Mouse (Mus musculus) midbrain, embryonic 13.5 days (tissue): ENCODE results near the gene Cmklr1. TPM values are rescaled to one million over a fixed set of nuclear protein-coding genes. Genes with fewer than 3 reads are reported as not detected.

Experiments used
- ATAC-seq: fragments of 200-750 bp; cut with Nextera tagmentation; 2 replicates; pipeline ENCODE4 v1.8.0; 2017; ENCODE audit warnings: mild to moderate bottlenecking, moderate TSS enrichment, moderate library complexity
- H3K27ac ChIP-seq: fragments of 300-500 bp; sonication (generic); 2 replicates; pipeline ENCODE4 v1.5.1; 2015; ENCODE audit warnings: inconsistent platforms, mild to moderate bottlenecking, moderate library complexity
- H3K27me3 ChIP-seq: fragments of 300-500 bp; sonication (generic); 2 replicates; pipeline ENCODE4 v1.6.1; 2015; ENCODE audit warnings: mild to moderate bottlenecking, inconsistent platforms
- H3K36me3 ChIP-seq: fragments of 300-500 bp; sonication (generic); 2 replicates; pipeline ENCODE4 v1.6.1; 2015; ENCODE audit warnings: mild to moderate bottlenecking, inconsistent platforms
- H3K4me1 ChIP-seq: fragments of 300-500 bp; sonication (generic); replicated peaks from 2 replicates; pipeline ENCODE4 v1.6.1; 2015; ENCODE audit warnings: inconsistent platforms
- H3K4me2 ChIP-seq: fragments of 300-500 bp; sonication (generic); replicated peaks from 2 replicates; pipeline ENCODE4 v1.6.1; 2015; ENCODE audit warnings: moderate library complexity, mild to moderate bottlenecking, inconsistent platforms
- H3K4me3 ChIP-seq: fragments of 300-500 bp; sonication (generic); replicated peaks from 2 replicates; pipeline ENCODE4 v1.5.1; 2015; ENCODE audit warnings: mild to moderate bottlenecking, inconsistent platforms
- H3K9ac ChIP-seq: fragments of 300-500 bp; sonication (generic); replicated peaks from 2 replicates; pipeline ENCODE4 v1.6.1; 2015; ENCODE audit warnings: mild to moderate bottlenecking, inconsistent platforms
- H3K9me3 ChIP-seq: fragments of 300-500 bp; sonication (generic); 2 replicates; pipeline ENCODE4 v1.6.1; 2016; ENCODE audit warnings: mild to moderate bottlenecking, inconsistent platforms
- WGBS: fragments of 180-500 bp; shearing (Covaris S2); methylation state at CpG from one replicate; pipeline ENCODE4 v1.1.7; 2015; 5-methylcytosine and 5-hydroxymethylcytosine counted together
- polyA plus RNA-seq: library from polyadenylated mRNA; unstranded; fragments of >200 nt; fragmentation: Nextera tagmentation; extraction: Ambion mirVana; gene quantifications from 2 replicates; pipeline ENCODE4 v1.2.1, GENCODE M21; 2015

Cmklr1 gene
- polyA plus RNA-seq, 1 experiment from 2014 or later: 2.5 TPM

DNA sequence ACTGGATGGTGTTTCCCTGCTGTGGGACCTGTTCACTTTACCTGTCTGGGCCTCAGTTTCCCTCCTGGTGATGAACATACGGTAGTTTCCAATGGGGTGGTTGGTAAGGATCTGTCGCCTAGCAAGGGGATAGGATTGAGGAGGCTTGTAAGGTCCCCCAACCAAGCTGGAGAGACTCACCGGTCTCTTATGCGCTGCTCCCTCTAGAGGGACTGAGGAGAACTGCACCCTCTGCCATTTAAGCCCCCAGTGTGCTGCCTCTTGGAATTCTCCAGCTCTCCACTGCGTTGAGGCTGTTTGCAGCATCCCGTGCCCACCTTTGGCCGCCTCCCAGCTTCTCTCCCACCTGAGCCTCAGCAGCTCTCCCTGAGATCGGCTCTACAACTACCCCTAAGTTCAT is 70.0 kb downstream of the Cmklr1 start:
- 56% methylated on average over 8 of the region's 8 CpGs for WGBS
- no peak overlapping the region for H3K27ac ChIP-seq
- ATAC-seq: peak; percentile 46; the same call in 1 of the 2 replicates

GRCm38 (mm10) chr5:113579128-113579527 is 71.1 kb downstream of the Cmklr1 start:
- no peak overlapping the region for H3K4me3 ChIP-seq
- H3K27me3 ChIP-seq: no peaks in the 10 kb centered on the region
- no peak overlapping the region for H3K9ac ChIP-seq
- H3K4me1 ChIP-seq: peaks cover 24% of the 10 kb centered on the region
- peak overlapping the region; percentile 5; the same call in 1 of the 2 replicates for H3K27ac ChIP-seq
- H3K9me3 ChIP-seq: no peaks in the 10 kb centered on the region
- no peak overlapping the region for H3K4me2 ChIP-seq
- WGBS: 79% methylated on average over 4 of the region's 4 CpGs
- no peaks in the 10 kb centered on the region for H3K36me3 ChIP-seq
- no peak for ATAC-seq

More for the DNA sequence above, 70.0 kb downstream of the Cmklr1 start:
- H3K9me3 ChIP-seq: no peaks in the 10 kb centered on the region
- H3K4me2 ChIP-seq: no peak overlapping the region
- H3K4me3 ChIP-seq: no peak overlapping the region
- no peaks in the 10 kb centered on the region for H3K27me3 ChIP-seq
- H3K9ac ChIP-seq: no peak overlapping the region
- no peaks in the 10 kb centered on the region for H3K36me3 ChIP-seq
- peaks cover 24% of the 10 kb centered on the region for H3K4me1 ChIP-seq

DNA sequence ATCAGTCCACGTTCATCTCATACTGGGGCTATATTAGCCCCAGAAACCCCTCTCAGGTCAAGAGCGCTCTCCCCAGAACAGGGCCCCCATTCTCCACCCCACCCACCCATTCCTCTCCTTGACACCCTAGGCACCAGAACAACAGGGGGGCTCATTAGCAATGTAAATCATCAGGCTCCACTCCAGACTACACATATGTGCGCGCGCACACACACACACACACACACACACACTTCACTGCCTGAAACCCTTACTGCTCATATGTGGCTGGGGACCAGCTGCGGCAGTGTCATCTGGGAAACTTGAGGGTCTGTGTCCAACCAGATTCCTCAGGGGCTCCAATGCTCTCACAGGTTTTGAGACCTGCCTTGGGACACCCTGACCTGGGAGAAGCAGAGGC is 71.8 kb downstream of the Cmklr1 start:
- H3K36me3 ChIP-seq: no peaks in the 10 kb centered on the region
- H3K9me3 ChIP-seq: no peaks in the 10 kb centered on the region
- H3K27me3 ChIP-seq: no peaks in the 10 kb centered on the region
- no peak overlapping the region for H3K4me2 ChIP-seq
- H3K27ac ChIP-seq: peak overlapping the region; percentile 5; the same call in 1 of the 2 replicates
- H3K4me1 ChIP-seq: peaks cover 24% of the 10 kb centered on the region
- no peak overlapping the region for H3K9ac ChIP-seq
- 81% methylated on average over 6 of the region's 6 CpGs for WGBS
- ATAC-seq: no peak
- H3K4me3 ChIP-seq: no peak overlapping the region

DNA sequence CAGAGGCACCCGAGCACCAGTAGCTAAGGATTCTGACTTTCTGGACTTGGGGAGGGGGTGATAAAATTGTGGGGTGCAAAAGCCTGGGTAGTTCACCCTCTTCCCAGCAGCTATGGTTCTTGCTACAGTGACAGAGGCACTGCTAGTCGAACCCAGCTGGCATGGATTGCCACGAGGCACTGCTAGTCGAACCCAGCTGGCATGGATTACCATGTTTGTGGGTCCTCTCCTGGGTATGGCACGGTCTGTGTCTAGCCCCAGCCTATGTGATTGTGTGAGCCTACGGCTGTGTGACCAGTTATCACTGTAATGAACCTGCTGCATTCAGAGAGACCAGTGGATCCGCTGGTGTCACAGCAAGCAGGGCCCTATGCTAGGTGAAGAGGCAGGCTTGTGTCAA is 72.7 kb downstream of the Cmklr1 start:
- Histone ChIP-seq H3K27me3 (no peaks in the 10 kb centered on the region), H3K36me3 (no peaks in the 10 kb centered on the region), H3K4me2 (peak overlapping the region; percentile 24), H3K9ac (no peak overlapping the region), H3K4me1 (peaks cover 24% of the 10 kb centered on the region), H3K4me3 (no peak overlapping the region), H3K27ac (peak overlapping the region; percentile 56), H3K9me3 (no peaks in the 10 kb centered on the region)
- peak; percentile 53 for ATAC-seq
- 78% methylated on average over 7 of the region's 7 CpGs for WGBS

DNA sequence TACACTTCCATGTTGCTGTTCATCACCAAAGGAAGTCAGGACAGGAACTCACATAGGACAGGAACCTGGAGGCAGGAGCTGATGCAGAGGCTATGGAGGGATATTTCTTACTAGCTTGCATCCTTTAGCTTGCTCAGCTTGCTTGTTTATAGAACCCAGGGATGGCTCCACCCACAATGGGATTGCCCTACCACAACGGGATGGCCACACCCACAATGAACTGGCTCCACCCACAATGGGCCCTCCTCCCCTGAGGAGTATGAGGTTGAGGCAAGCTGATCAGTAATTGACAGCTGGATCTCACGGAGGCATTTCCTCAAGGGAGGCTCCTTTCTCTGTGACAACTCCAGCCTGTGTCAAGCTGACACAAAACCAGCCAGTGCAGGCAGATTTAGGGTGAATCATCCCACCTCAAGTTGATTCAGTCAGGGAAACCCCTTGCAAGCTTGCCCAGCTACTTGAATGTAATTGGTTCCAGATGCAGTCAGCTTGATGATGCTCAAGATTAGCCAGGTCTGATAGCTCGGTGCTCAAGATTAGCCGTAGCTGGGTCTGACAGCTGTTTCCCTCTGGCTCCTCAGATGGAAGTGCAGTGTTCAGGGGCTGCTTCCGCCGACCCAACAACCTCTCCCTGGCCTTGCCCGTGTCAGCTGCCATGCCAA is 80.0 kb downstream of the Cmklr1 start:
- Histone ChIP-seq H3K4me2 (no peak overlapping the region), H3K4me3 (no peak overlapping the region), H3K27me3 (no peaks in the 10 kb centered on the region; the same call in 1 of the 2 replicates), H3K9ac (no peak overlapping the region), H3K27ac (no peak overlapping the region), H3K9me3 (no peaks in the 10 kb centered on the region), H3K36me3 (no peaks in the 10 kb centered on the region), H3K4me1 (no peaks in the 10 kb centered on the region; the same call in 1 of the 2 replicates)
- 57% methylated on average over 7 of the region's 7 CpGs for whole genome bisulfite sequencing
- no peak for ATAC-seq

GRCm38 (mm10) chr5:113565858-113566257 is 84.4 kb downstream of the Cmklr1 start:
- WGBS: 76% methylated on average over 12 of the region's 12 CpGs
- Histone ChIP-seq H3K4me1 (no peaks in the 10 kb centered on the region), H3K4me3 (no peak overlapping the region), H3K27me3 (no peaks in the 10 kb centered on the region; the same call in 1 of the 2 replicates), H3K9me3 (no peaks in the 10 kb centered on the region), H3K4me2 (no peak overlapping the region), H3K9ac (no peak overlapping the region), H3K27ac (no peak overlapping the region), H3K36me3 (no peaks in the 10 kb centered on the region)
- no peak for ATAC-seq

- H3K4me2 ChIP-seq: no peak overlapping the region
- H3K9me3 ChIP-seq: no peaks in the 10 kb centered on the region
- 71% methylated on average over 10 of the region's 10 CpGs for WGBS
- no peaks in the 10 kb centered on the region for H3K4me1 ChIP-seq
- no peak overlapping the region for H3K4me3 ChIP-seq
- no peak overlapping the region for H3K9ac ChIP-seq
- H3K36me3 ChIP-seq: no peaks in the 10 kb centered on the region
- no peaks in the 10 kb centered on the region; the same call in 1 of the 2 replicates for H3K27me3 ChIP-seq
- ATAC-seq: no peak
- H3K27ac ChIP-seq: no peak overlapping the region
Observed at GRCm38 (mm10) chr5:113565101-113565854, 84.9 kb downstream of the Cmklr1 start.

DNA sequence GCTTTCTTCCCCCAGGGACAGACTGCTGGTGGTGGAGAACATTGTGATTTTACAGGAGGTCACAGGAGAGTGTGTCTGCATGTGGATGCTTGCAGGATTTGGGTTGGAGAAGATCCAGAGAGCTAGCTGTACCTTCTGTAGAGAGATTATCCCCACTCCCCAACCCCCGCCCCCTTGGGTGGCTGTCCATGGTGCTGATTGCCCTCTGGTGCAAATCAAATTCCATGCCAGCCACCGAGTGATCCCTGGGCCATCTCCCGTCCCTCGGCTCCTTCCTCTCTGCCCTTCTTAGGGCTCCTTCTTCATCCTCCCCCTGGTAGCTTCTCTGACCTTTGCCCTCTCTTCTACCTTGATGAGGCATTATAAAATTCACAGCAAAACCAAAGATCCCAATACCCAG is 85.8 kb downstream of the Cmklr1 start:
- Histone ChIP-seq H3K4me1 (no peaks in the 10 kb centered on the region), H3K9ac (no peak overlapping the region), H3K9me3 (no peaks in the 10 kb centered on the region), H3K4me2 (no peak overlapping the region), H3K27ac (no peak overlapping the region), H3K36me3 (no peaks in the 10 kb centered on the region), H3K27me3 (no peaks in the 10 kb centered on the region; the same call in 1 of the 2 replicates), H3K4me3 (no peak overlapping the region)
- WGBS: 30% methylated on average over 4 of the region's 4 CpGs
- ATAC-seq: no peak

Other genes with a start within 250 kb of the Cmklr1 start
- gene Wscd2, start 160.1 kb downstream of the Cmklr1 start, polyA plus RNA-seq: 9.4 and 10.6 TPM in 2 replicates
- not detected in 2 replicates for gene 1700069L16Rik, start 74.3 kb upstream of the Cmklr1 start, polyA plus RNA-seq
- gene Ficd, start 85.4 kb upstream of the Cmklr1 start, polyA plus RNA-seq: 7.2 and 7.8 TPM in 2 replicates
- gene Sart3, start 122.1 kb upstream of the Cmklr1 start, polyA plus RNA-seq: 51.1 and 58.5 TPM in 2 replicates
- gene Iscu, start 122.3 kb upstream of the Cmklr1 start, polyA plus RNA-seq: 93.0 and 101 TPM in 2 replicates
- 4.3 and 5.6 TPM in 2 replicates for gene Tmem119, start 150.1 kb upstream of the Cmklr1 start, polyA plus RNA-seq
- 0.98 and 1.2 TPM in 2 replicates for gene Selplg, start 182.2 kb upstream of the Cmklr1 start, polyA plus RNA-seq